Mouse (Mus musculus): Measurements from ENCODE around the gene Gpc6. TPM values are rescaled to one million over a fixed set of nuclear protein-coding genes. Genes with fewer than 3 reads are reported as not detected.
A peak's percentile ranks its signal among the peaks of the same experiment; 100 is the strongest.

Gpc6 gene
- polyA plus RNA-seq, 1 experiment from 2014 or later: 24.6 TPM

DNA sequence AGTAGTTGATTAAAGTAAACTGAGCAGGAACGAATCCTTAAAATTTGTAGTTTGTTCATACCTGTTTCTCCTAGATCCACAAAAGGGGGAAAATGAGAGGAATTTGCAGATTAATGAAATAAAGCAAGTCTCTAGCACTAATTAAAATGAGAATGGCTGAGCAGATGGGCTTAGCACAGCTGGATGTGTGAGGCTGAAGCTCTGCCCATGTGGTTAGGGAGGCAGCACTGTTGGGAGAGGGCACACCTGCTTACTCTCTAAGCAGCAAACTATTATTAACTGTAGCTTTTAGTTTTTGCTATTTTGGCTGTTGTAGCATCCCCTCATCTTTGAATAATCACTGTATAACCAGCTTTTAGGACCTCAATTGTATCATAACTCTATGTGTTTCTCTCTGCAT, 412.2 kb downstream of the Gpc6 start:
- no peak overlapping the region for H3K4me3 ChIP-seq (replicated peaks)
- no peaks in the 10 kb centered on the region for H3K27me3 ChIP-seq (replicated peaks)
- H3K27ac ChIP-seq (replicated peaks): no peak overlapping the region
- H3K9ac ChIP-seq (replicated peaks): no peak overlapping the region
- no peaks in the 10 kb centered on the region for H3K36me3 ChIP-seq
- no peaks in the 10 kb centered on the region for H3K9me3 ChIP-seq (replicated peaks)
- no peak overlapping the region for H3K4me2 ChIP-seq
- H3K4me1 ChIP-seq: no peaks in the 10 kb centered on the region
- ATAC-seq (ENCODE audit: low FRiP score): no peak
- WGBS: 56% methylated on average over 1 of the region's 1 CpGs

DNA sequence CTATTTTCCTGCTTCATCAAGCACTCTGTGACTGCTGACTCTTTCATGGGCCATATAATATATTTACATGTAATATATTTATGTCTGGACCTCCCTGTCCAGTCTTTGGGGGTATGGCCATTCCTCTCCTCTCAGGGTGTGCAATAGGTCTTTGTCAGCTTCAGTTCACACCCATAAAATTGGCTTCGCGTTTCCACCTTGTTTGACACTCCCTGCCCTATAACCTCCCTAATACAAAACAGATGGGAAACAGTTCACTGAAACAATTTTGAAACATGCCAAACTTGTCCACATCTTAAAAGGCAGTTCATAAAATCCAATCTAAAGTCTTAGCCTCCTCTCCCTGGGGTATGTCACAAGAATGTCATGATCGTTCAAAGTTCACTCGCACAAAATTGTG, 415.4 kb downstream of the Gpc6 start:
- Histone ChIP-seq H3K4me2 (no peak overlapping the region), H3K4me1 (peaks cover 5% of the 10 kb centered on the region; the same call in 1 of the 2 replicates), H3K27ac (replicated peaks) (no peak overlapping the region), H3K4me3 (replicated peaks) (no peak overlapping the region), H3K9me3 (replicated peaks) (no peaks in the 10 kb centered on the region), H3K27me3 (replicated peaks) (no peaks in the 10 kb centered on the region), H3K9ac (replicated peaks) (no peak overlapping the region), H3K36me3 (no peaks in the 10 kb centered on the region)
- 76% methylated on average over 4 of the region's 4 CpGs for WGBS
- no peak for ATAC-seq (ENCODE audit: low FRiP score)

DNA sequence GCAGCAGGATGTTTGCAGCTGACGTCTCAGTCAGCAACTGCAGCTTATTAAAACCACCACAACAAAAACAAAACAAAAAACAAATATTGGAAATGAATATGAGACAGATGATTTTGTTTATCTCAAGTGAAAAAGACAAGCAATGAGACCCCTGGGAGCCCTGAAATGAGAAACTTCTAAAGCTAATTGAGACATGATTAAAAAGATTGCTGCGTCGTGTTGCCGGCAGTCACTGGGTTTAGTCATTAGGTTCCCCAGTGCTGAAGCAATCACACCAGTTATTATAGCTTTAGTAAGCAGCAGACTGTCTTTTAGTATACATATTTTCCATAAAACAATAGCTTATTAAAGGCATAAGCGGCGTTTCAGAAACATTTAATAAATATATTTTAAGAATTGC, 419.4 kb downstream of the Gpc6 start:
- H3K36me3 ChIP-seq: no peaks in the 10 kb centered on the region
- no peaks in the 10 kb centered on the region for H3K9me3 ChIP-seq (replicated peaks)
- 42% methylated on average over 6 of the region's 6 CpGs for WGBS
- ATAC-seq (ENCODE audit: low FRiP score): 0 out of 2 replicates have a peak, but pooled peaks have one; percentile 65
- 0 out of 2 replicates have a peak overlapping the region, but pooled peaks have one; percentile 9 for H3K4me2 ChIP-seq
- no peak overlapping the region for H3K4me3 ChIP-seq (replicated peaks)
- peaks cover 5% of the 10 kb centered on the region; the same call in 1 of the 2 replicates for H3K4me1 ChIP-seq
- H3K27ac ChIP-seq (replicated peaks): no peak overlapping the region
- H3K27me3 ChIP-seq (replicated peaks): no peaks in the 10 kb centered on the region
- no peak overlapping the region for H3K9ac ChIP-seq (replicated peaks)

DNA sequence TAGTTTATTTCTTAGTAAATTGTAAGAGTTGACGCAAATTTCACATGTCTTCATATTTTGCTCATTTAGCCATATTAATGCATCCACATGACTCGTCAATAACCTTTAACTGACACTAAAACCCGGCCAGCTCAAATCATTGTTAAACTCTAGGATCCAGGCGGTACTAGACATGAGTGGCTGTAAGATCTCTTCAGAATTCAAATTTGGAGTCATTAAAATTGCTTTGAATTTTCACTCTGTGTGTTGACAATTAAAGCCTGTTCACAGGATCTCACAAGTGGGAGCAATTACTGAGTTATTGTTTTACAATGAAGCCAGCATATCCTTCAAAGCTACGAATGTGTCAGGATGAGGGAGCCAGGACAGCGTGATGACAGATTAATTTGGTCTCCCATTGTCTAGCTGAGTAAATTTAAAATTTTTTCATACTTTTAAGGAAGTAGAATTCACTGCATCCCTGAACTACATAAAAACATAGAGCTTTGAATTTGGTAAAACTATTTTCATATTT, 421.3 kb downstream of the Gpc6 start:
- H3K9me3 ChIP-seq (replicated peaks): no peaks in the 10 kb centered on the region
- H3K4me2 ChIP-seq: no peak overlapping the region
- H3K9ac ChIP-seq (replicated peaks): no peak overlapping the region
- H3K36me3 ChIP-seq: no peaks in the 10 kb centered on the region
- WGBS: 72% methylated on average over 6 of the region's 6 CpGs
- no peak overlapping the region for H3K4me3 ChIP-seq (replicated peaks)
- no peak for ATAC-seq (ENCODE audit: low FRiP score)
- no peak overlapping the region for H3K27ac ChIP-seq (replicated peaks)
- H3K4me1 ChIP-seq: peaks cover 5% of the 10 kb centered on the region; the same call in 1 of the 2 replicates
- H3K27me3 ChIP-seq (replicated peaks): no peaks in the 10 kb centered on the region

DNA sequence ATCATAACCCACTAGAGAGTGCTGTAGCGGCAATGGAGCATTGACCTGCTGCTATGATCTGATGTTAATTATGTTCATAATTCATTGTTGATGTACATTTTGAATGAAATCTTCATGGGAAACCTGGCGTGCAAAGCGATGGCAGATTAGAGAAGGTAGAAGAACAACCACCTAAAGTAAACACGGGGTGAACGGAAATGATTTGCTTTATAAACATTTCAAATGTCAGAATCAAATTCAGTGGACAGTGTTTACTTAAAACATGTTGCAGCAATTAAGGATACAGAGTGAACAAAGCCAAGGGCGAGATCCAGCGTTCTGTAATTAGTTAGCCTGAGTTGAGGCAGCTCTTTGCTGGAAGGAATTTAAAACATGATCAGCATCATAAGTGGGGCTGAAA, 426.2 kb downstream of the Gpc6 start:
- Histone ChIP-seq H3K9me3 (replicated peaks) (no peaks in the 10 kb centered on the region), H3K27me3 (replicated peaks) (no peaks in the 10 kb centered on the region), H3K4me2 (no peak overlapping the region), H3K9ac (replicated peaks) (no peak overlapping the region), H3K4me3 (replicated peaks) (no peak overlapping the region), H3K4me1 (no peaks in the 10 kb centered on the region), H3K36me3 (no peaks in the 10 kb centered on the region), H3K27ac (replicated peaks) (no peak overlapping the region)
- 76% methylated on average over 7 of the region's 7 CpGs for WGBS
- no peak for ATAC-seq (ENCODE audit: low FRiP score)

DNA sequence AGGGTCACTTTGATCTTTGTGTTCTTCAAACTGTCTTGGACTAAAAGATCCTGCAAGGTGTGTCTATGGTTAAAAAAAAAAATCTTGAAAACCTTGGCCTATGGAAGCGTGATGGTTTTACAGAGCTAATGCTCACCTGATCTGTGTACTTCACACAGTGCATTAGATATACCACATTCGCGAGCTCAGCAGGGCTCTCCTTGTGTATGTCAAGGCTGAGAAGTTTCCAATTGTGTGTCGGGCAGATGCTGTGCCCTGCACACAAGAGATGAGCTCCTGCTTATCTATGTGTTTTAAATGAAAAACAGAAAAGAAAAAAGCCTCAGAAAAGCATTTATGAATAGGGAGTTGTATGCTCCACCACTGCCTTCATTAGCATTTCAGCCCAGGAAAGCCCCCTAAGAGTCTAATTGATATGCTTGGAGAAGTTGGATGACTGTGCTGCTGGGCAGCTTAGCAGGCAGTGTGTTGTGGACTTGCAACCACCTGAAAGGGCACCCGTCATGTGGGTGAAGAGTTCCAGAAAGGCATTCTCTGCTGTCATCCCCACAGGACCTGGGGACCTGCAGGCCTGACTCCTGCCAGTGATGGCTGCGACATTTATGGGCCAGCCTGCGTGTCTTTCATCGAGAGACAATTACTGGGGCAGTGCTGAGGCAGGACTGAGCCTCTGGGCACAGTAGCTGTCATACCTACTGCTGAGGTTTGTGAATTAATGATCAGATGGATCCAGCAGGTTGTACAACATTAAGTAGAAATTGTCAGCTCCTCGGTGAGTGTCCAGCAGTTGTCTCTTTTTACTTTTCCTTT, 436.2 kb downstream of the Gpc6 start:
- Histone ChIP-seq H3K4me3 (replicated peaks) (no peak overlapping the region), H3K9ac (replicated peaks) (no peak overlapping the region), H3K4me1 (peaks cover 4% of the 10 kb centered on the region; the same call in 1 of the 2 replicates), H3K4me2 (no peak overlapping the region), H3K27me3 (replicated peaks) (no peaks in the 10 kb centered on the region), H3K36me3 (no peaks in the 10 kb centered on the region), H3K27ac (replicated peaks) (no peak overlapping the region), H3K9me3 (replicated peaks) (no peaks in the 10 kb centered on the region)
- ATAC-seq (ENCODE audit: low FRiP score): no peak
- WGBS: 58% methylated on average over 9 of the region's 9 CpGs

DNA sequence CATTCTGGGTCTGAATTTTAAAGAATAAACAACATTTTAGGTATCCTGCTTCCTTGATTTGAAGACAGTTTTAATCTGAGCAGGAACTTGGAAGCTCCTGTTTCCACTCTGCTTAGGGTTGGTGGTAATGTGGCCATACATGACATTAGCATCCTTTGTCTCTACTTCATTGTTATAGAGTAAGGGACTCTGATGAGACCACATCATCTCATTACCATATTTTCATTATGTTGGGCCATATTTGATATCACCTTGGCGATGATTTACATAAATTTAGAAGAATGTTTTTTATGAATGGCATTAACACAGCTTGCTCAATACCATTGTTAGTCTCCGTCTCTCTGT, 436.8 kb downstream of the Gpc6 start:
- no peak overlapping the region for H3K9ac ChIP-seq (replicated peaks)
- WGBS: 89% methylated on average over 2 of the region's 2 CpGs
- no peak overlapping the region for H3K4me3 ChIP-seq (replicated peaks)
- peaks cover 4% of the 10 kb centered on the region; the same call in 1 of the 2 replicates for H3K4me1 ChIP-seq
- no peak for ATAC-seq (ENCODE audit: low FRiP score)
- H3K4me2 ChIP-seq: no peak overlapping the region
- H3K27ac ChIP-seq (replicated peaks): no peak overlapping the region
- H3K27me3 ChIP-seq (replicated peaks): no peaks in the 10 kb centered on the region
- no peaks in the 10 kb centered on the region for H3K9me3 ChIP-seq (replicated peaks)
- no peaks in the 10 kb centered on the region for H3K36me3 ChIP-seq

DNA sequence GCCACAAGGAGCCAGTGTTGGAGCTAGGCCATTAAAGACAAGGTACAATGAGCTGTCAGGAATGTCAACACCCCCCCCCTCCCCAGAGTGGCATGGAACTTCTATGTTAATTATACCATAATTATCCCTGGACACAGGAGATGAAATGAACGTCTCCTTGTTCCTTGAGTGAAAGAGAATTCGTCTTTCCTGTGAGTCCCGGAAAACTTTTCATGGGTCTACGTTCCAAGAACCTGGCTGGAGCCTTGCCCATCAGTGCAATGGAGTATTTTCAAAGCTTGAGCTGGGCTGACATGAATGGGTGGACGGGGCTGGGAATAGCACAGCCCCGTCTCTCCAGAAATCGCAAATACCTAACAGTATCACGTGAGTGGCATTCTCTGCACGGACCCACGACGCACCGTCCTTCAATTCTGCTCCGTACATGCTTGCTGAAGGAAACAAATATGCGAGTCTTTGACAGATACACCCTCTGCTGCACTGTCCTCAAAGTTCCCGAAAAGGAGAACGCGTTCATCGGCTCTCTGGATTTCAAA, 444.3 kb downstream of the Gpc6 start:
- H3K9me3 ChIP-seq (replicated peaks): no peaks in the 10 kb centered on the region
- H3K27me3 ChIP-seq (replicated peaks): no peaks in the 10 kb centered on the region
- no peak overlapping the region for H3K9ac ChIP-seq (replicated peaks)
- H3K4me1 ChIP-seq: no peaks in the 10 kb centered on the region
- WGBS: 84% methylated on average over 18 of the region's 18 CpGs
- ATAC-seq (ENCODE audit: low FRiP score): no peak
- H3K4me3 ChIP-seq (replicated peaks): no peak overlapping the region
- no peaks in the 10 kb centered on the region for H3K36me3 ChIP-seq
- H3K27ac ChIP-seq (replicated peaks): no peak overlapping the region
- H3K4me2 ChIP-seq: no peak overlapping the region

DNA sequence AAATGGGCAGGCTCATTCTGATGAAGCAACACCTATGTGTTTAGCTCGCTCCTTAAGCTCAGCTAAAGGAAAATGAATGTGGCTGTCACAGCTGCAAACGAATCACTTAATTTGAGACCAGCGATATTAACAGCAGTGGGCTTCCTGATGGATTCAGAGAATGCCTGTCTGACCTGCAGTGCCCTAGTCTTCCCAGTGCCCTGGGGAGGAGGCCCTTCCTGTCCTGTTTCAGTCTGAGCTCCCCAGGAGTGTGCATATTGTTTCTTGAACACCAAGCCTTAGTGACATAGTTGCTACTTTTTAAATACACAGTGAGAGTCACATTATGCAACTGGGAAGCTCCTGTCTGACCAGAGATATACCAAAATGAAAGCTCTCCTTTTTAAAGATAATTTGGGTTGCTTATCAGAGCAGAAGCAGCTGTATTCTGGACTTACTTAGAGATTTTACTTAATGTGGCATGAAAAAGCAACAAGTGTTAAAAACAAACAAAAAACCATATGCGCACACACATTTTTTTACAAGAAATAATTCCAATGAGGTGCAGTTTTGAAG, 451.8 kb downstream of the Gpc6 start:
- Histone ChIP-seq H3K9me3 (replicated peaks) (no peaks in the 10 kb centered on the region), H3K4me1 (no peaks in the 10 kb centered on the region), H3K4me3 (replicated peaks) (no peak overlapping the region), H3K27ac (replicated peaks) (no peak overlapping the region), H3K9ac (replicated peaks) (no peak overlapping the region), H3K27me3 (replicated peaks) (no peaks in the 10 kb centered on the region), H3K4me2 (no peak overlapping the region), H3K36me3 (no peaks in the 10 kb centered on the region)
- no peak for ATAC-seq (ENCODE audit: low FRiP score)
- 54% methylated on average over 4 of the region's 4 CpGs for WGBS

DNA sequence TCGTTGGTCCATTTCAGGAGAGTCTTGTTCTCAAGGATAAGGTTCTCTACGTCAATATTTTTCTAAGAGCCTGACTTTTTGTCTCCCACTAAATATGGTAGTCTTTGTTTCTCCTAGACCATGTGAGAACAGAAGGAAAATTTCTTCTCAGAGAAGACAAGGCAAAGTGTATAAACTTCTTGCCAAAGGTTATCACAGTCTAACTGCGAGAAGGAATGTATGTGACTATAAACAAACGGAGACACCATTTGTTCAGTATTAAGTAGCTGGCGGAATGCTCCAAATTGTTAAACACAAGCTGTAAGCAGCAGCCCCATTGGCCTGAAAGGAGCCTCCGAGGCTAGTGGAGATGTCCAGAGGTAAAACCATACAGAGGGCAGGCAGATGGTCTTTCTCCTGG, 454.9 kb downstream of the Gpc6 start:
- no peak for ATAC-seq (ENCODE audit: low FRiP score)
- 83% methylated on average over 6 of the region's 6 CpGs for WGBS
- no peak overlapping the region for H3K4me2 ChIP-seq

DNA sequence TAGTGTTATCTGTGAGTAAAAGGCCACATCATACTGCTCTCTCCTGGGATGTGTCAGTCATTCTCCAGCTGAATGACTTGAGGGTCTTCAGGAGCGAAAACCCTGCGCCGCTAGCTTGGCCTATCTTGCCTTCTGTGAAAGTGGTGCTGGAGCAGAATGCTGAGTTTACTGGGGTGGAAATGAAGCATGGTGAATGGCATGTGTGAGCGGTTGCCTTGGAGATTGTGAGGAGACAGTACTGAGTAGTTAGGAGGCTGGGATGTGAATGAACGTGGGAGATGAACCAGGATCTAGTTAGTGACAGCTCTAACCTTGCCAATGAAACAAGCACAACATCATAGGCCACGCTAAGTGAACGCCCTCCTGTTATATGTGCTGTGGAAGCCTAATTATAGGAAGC, 458.1 kb downstream of the Gpc6 start:
- WGBS: 52% methylated on average over 7 of the region's 7 CpGs
- Histone ChIP-seq H3K4me1 (peaks cover 4% of the 10 kb centered on the region; the same call in 1 of the 2 replicates), H3K9ac (replicated peaks) (no peak overlapping the region), H3K27me3 (replicated peaks) (no peaks in the 10 kb centered on the region), H3K9me3 (replicated peaks) (no peaks in the 10 kb centered on the region), H3K27ac (replicated peaks) (no peak overlapping the region), H3K4me2 (no peak overlapping the region), H3K4me3 (replicated peaks) (no peak overlapping the region), H3K36me3 (no peaks in the 10 kb centered on the region)
- peak; percentile 61; the same call in 1 of the 2 replicates for ATAC-seq (ENCODE audit: low FRiP score)

More for the DNA sequence above, 454.9 kb downstream of the Gpc6 start:
- H3K4me3 ChIP-seq (replicated peaks): no peak overlapping the region
- no peak overlapping the region for H3K9ac ChIP-seq (replicated peaks)
- no peak overlapping the region for H3K27ac ChIP-seq (replicated peaks)
- 0 out of 2 replicates have a peak, but pooled peaks cover 4% of the 10 kb centered on the region for H3K4me1 ChIP-seq
- H3K9me3 ChIP-seq (replicated peaks): no peaks in the 10 kb centered on the region
- H3K36me3 ChIP-seq: no peaks in the 10 kb centered on the region
- no peaks in the 10 kb centered on the region for H3K27me3 ChIP-seq (replicated peaks)
